Mouse (Mus musculus): ENCODE measurements around the gene Laptm5. TPM values are rescaled to one million over a fixed set of nuclear protein-coding genes. Genes with fewer than 3 reads are reported as not detected.

The Laptm5 gene
- polyA plus RNA-seq (2012; rRNA removed; ENCODE audit: low replicate concordance), result 488 and 568 TPM in 2 replicates

DNA sequence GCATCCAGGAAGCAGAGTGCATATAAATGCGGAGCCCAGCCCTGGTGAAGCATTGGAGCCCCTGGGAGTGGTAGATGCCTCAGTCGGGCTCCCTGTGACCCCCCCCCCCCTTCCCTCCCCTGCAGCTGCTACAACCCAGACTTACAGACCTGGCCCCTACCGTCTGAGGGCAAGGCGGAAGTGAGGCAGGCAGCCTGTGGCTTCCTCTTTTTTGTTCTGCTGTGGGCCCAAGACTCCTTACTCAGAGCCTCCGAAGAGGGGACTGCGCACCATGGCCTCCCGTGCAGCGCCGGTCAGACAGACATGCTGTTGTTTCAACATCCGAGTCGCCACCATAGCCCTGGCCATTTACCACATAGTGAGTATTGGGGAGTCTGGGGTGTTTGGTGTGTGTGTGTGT is at the start of gene Laptm5:
Gene Laptm5, plus strand, starts transcription at position 49 of the 400 bp plus-strand sequence.

DNA sequence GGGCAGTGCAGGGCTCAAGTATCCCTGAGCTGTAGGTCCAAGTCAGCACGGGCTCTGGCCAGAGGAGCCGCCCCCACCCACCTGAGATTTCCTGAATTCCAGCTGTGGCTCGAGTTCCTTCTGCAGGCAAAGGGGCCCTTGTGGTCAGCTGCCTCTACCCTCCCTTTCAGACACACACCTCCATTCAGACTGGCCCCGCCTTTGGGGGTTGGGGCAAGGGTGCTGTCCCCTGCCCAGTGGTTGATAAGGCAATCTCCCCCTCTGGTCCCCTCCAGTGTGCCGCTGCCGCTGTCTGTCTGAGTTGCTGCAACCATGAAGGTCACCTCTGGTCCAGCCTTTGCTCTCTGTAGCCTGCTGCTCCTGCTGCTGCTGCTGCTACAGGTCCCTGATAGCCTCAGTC is 31.2 kb downstream of the Laptm5 start, which contains the start of gene Matn1:
Gene Matn1, plus strand, starts transcription at position 274 of the 400 bp plus-strand sequence.

Other genes with a start within 250 kb of the Laptm5 start
- gene Pum1, start 249.8 kb upstream of the Laptm5 start, polyA plus RNA-seq (2012; rRNA removed; ENCODE audit: low replicate concordance), result 54.6 and 60.4 TPM in 2 replicates
- 68.5 and 127 TPM in 2 replicates for gene Sdc3, start 120.6 kb upstream of the Laptm5 start, polyA plus RNA-seq (2012; rRNA removed; ENCODE audit: low replicate concordance)
- 0.06 TPM in 1 of 2 replicates, not detected in the other for gene Matn1, start 31.3 kb downstream of the Laptm5 start, polyA plus RNA-seq (2012; rRNA removed; ENCODE audit: low replicate concordance)